Mouse (Mus musculus) cerebellum, adult 2 months (tissue): ENCODE measurements around the gene Atf1. TPM values are rescaled to one million over a fixed set of nuclear protein-coding genes. Genes with fewer than 3 reads are reported as not detected.

ENCODE experiments used
- DNase-seq, 2 experiments: peaks; one replicate each; pipeline ENCODE4 v3.0.0; 2021
- H3K27ac ChIP-seq: fragments of 200-500 bp; 2 replicates; pipeline ENCODE4 v1.5.1; 2012; ENCODE audit warnings: low read length, control low read depth, inconsistent platforms; ENCODE audit not compliant: insufficient read depth
- H3K27me3 ChIP-seq: fragments of 200-500 bp; 2 replicates; pipeline ENCODE4 v1.6.1; 2012; ENCODE audit warnings: inconsistent platforms, mild to moderate bottlenecking, low read length, moderate library complexity; ENCODE audit not compliant: control insufficient read depth, insufficient read depth
- H3K4me1 ChIP-seq: fragments of 200-500 bp; 2 replicates; pipeline ENCODE4 v1.6.1; 2011; ENCODE audit warnings: low read length; ENCODE audit not compliant: control insufficient read depth, insufficient read depth
- H3K4me3 ChIP-seq: fragments of 200-500 bp; replicated peaks from 2 replicates; pipeline ENCODE3; 2011; ENCODE audit warnings: mild to moderate bottlenecking, low read depth, low read length, control low read depth; ENCODE audit not compliant: insufficient read depth
- CTCF ChIP-seq: fragments of 200-500 bp; IDR thresholded peaks from 2 replicates; pipeline ENCODE4 v1.5.1; 2011; ENCODE audit warnings: low read depth, mild to moderate bottlenecking, control low read depth, low read length, moderate library complexity, borderline replicate concordance; ENCODE audit not compliant: insufficient read depth
- POLR2A ChIP-seq: fragments of 200-500 bp; IDR thresholded peaks from 2 replicates; pipeline ENCODE4 v1.6.1; 2011; ENCODE audit warnings: low read length, control low read depth, borderline replicate concordance; ENCODE audit not compliant: insufficient read depth
- WGBS: fragments of 180-500 bp; shearing (Covaris S2); methylation state at CpG from one replicate; pipeline ENCODE4 v1.1.7; 2018; 5-methylcytosine and 5-hydroxymethylcytosine counted together
- polyA plus RNA-seq: library from polyadenylated mRNA; depleted of rRNA; stranded (reverse); fragments of >200 nt; gene quantifications from 2 replicates; pipeline ENCODE4 v1.2.3, GENCODE M21; 2012

Atf1 gene
- polyA plus RNA-seq, 1 experiment: 16.8 TPM

GRCm38 (mm10) chr15:100219396-100219795 lies 8.2 kb upstream of the Atf1 start:
- no peak for DNase-seq
- no peak for TF ChIP-seq POLR2A
- TF ChIP-seq CTCF: no peak
- Histone ChIP-seq H3K4me3 (no peak overlapping the region), H3K27ac (no peak overlapping the region), H3K27me3 (no peaks in the 10 kb centered on the region), H3K4me1 (no peaks in the 10 kb centered on the region)
- 89% methylated on average over 1 of the region's 1 CpGs for WGBS

- Histone ChIP-seq H3K4me3 (no peak overlapping the region), H3K4me1 (peaks cover 7% of the 10 kb centered on the region), H3K27ac (no peak overlapping the region), H3K27me3 (no peaks in the 10 kb centered on the region)
- 46% methylated on average over 7 of the region's 7 CpGs for WGBS
- DNase-seq: no peak
- no peak for TF ChIP-seq POLR2A
- no peak for TF ChIP-seq CTCF
Observed at GRCm38 (mm10) chr15:100220916-100221315, 6.7 kb upstream of the Atf1 start.

GRCm38 (mm10) chr15:100225381-100225780 lies 2.2 kb upstream of the Atf1 start:
- Histone ChIP-seq H3K27ac (peak overlapping the region; percentile 63), H3K4me3 (no peak overlapping the region), H3K4me1 (peaks cover 16% of the 10 kb centered on the region), H3K27me3 (no peaks in the 10 kb centered on the region)
- no peak for DNase-seq
- whole genome bisulfite sequencing: 51% methylated on average over 4 of the region's 4 CpGs
- TF ChIP-seq CTCF: no peak
- TF ChIP-seq POLR2A: no peak

- DNase-seq: peak; percentile 61 to 75
- Histone ChIP-seq H3K27ac (peak overlapping the region; percentile 63), H3K4me3 (no peak overlapping the region), H3K27me3 (no peaks in the 10 kb centered on the region), H3K4me1 (peaks cover 16% of the 10 kb centered on the region)
- no peak for TF ChIP-seq CTCF
- WGBS: 8% methylated on average over 1 of the region's 1 CpGs
Observed at GRCm38 (mm10) chr15:100225891-100226290, 1.7 kb upstream of the Atf1 start.

- no peaks in the 10 kb centered on the region for H3K27me3 ChIP-seq
- WGBS: 1% methylated on average over 17 of the region's 17 CpGs
- peak overlapping the region; percentile 99 for H3K27ac ChIP-seq
- TF ChIP-seq POLR2A (no peak), CTCF (no peak)
- DNase-seq: peak; percentile 33 to 40
- peak overlapping the region; percentile 100 for H3K4me3 ChIP-seq
- H3K4me1 ChIP-seq: peaks cover 16% of the 10 kb centered on the region
Observed at GRCm38 (mm10) chr15:100227031-100227662, 472 bp upstream of the Atf1 start.

- TF ChIP-seq POLR2A: no peak
- no peak for TF ChIP-seq CTCF
- Histone ChIP-seq H3K4me3 (peak overlapping the region; percentile 100), H3K27me3 (no peaks in the 10 kb centered on the region), H3K27ac (peak overlapping the region; percentile 92), H3K4me1 (peaks cover 16% of the 10 kb centered on the region)
- no peak for DNase-seq
- WGBS: 8% methylated on average over 16 of the region's 16 CpGs
Observed at GRCm38 (mm10) chr15:100228535-100229336, 1.1 kb downstream of the Atf1 start.

- TF ChIP-seq CTCF: no peak
- TF ChIP-seq POLR2A: no peak
- 28% methylated on average over 1 of the region's 1 CpGs for WGBS
- DNase-seq: no peak
- peaks cover 13% of the 10 kb centered on the region for H3K4me1 ChIP-seq
- H3K27ac ChIP-seq: no peak overlapping the region
- no peaks in the 10 kb centered on the region for H3K27me3 ChIP-seq
- no peak overlapping the region for H3K4me3 ChIP-seq
Observed at GRCm38 (mm10) chr15:100230655-100231054, 3.0 kb downstream of the Atf1 start.

GRCm38 (mm10) chr15:100231616-100232525 lies 4.3 kb downstream of the Atf1 start:
- TF ChIP-seq CTCF: no peak
- TF ChIP-seq POLR2A: no peak
- no peak for DNase-seq
- WGBS: 72% methylated on average over 14 of the region's 14 CpGs
- Histone ChIP-seq H3K4me3 (no peak overlapping the region), H3K4me1 (peaks cover 7% of the 10 kb centered on the region; the same call in 1 of the 2 replicates), H3K27me3 (no peaks in the 10 kb centered on the region), H3K27ac (no peak overlapping the region)
